Mouse (Mus musculus): Measurements from ENCODE around the gene Prmt7.
A peak's percentile ranks its signal among the peaks of the same experiment; 100 is the strongest.
"Not testable (repeated sequence)": the region's sequence is repeated elsewhere in the genome, so short reads cannot be mapped to it uniquely, and the experiment has no call there.

Gene Prmt7

DNA sequence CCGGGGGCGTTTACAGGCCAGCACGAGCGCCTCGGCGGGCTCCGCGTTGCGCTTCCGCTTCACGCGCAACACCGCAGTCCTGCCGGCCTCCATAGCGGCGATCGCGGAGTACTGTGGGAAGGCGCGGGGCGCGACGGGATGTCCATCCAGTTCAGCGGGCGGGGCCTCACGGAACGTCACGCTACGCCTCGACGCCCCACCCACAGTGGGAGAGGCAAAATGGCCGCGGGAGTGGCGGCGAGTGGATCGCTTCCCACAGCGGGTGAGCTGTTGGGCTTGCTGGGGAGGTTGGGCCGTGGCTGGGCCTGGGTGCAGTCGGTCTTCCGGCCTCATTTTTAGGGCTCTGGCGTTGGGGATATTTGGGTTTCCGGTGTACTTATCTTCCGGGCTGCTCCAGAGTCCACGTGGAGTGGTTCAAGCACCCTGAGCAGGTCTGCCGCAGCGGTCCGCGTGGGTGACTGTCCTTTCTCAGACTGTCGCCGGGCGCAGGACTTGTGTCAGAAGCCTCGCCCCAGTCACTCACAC is at the start of gene Prmt7, which contains the start of gene Slc7a6os:
TSS of gene Prmt7 (plus strand) at position 116 of the 525 bp plus-strand sequence.
TSS of gene Slc7a6os (minus strand) at position 115 of the 525 bp plus-strand sequence.
- DNase-seq (ENCODE audit: low spot score in 2 of 2): peak; percentile 90 to 91

DNA sequence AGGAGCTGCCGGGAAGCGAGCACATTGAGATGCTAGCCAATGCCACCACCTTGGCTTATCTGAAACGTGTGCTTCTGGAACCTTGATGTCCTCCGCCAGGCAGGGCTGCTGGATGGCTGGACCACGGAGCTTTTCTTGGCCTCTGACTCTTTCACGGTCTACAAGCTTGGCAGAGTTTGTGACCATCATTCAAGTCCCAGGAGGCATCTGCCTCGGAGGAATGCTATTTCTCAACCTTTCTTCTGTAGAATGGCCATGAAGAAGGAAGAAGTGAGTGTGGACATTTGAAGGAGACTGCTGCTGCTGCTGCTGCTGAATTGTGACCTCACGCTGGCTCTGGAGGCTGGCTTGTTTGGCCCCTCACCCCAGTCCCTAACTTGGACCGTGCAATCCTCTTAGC is 47.5 kb upstream of the Prmt7 start:
- DNase-seq (ENCODE audit: low spot score in 2 of 2): no peak

- DNase-seq (ENCODE audit: low spot score in 2 of 2): peak; percentile 32 to 79
Observed at GRCm38 (mm10) chr8:106165460-106165859, 45.3 kb upstream of the Prmt7 start.

DNA sequence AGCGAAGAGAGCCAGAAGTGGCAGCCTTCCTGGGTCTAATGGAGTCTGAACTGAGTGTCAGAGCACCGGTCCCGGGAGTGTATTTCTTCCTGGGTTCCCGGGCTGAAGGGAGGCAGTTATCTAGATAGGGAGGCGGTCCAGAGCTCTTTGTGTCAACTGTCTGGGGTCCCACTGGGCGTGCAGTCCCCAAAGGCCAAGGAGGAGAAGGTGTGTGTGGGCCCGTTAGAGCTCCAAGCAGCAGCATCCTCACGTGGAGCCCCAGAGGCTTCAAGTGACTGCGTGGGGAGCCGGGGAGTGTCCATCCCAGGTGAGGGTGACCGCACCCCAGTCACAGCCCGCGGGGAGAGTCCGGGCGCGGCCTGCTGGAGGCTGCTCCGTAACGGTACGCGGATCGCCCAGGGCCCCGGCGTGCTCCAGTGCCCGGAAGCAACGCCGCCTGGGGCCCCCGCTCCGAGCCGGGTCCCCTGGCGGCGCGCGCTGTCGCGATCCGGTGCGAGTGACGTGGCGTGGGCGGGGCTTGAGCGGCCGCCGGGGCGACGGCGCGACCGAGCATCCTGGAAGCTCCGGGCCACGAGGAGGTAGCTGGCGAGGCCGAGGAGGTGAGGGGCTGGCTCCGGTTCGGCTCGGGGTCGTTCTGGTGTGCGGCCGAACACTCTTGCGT is 42.2 kb upstream of the Prmt7 start, which contains the start of gene Slc7a6:
TSS of gene Slc7a6 (plus strand) at position 502 of the 661 bp plus-strand sequence.
- peak; percentile 82 to 96 for DNase-seq (ENCODE audit: low spot score in 2 of 2)

DNA sequence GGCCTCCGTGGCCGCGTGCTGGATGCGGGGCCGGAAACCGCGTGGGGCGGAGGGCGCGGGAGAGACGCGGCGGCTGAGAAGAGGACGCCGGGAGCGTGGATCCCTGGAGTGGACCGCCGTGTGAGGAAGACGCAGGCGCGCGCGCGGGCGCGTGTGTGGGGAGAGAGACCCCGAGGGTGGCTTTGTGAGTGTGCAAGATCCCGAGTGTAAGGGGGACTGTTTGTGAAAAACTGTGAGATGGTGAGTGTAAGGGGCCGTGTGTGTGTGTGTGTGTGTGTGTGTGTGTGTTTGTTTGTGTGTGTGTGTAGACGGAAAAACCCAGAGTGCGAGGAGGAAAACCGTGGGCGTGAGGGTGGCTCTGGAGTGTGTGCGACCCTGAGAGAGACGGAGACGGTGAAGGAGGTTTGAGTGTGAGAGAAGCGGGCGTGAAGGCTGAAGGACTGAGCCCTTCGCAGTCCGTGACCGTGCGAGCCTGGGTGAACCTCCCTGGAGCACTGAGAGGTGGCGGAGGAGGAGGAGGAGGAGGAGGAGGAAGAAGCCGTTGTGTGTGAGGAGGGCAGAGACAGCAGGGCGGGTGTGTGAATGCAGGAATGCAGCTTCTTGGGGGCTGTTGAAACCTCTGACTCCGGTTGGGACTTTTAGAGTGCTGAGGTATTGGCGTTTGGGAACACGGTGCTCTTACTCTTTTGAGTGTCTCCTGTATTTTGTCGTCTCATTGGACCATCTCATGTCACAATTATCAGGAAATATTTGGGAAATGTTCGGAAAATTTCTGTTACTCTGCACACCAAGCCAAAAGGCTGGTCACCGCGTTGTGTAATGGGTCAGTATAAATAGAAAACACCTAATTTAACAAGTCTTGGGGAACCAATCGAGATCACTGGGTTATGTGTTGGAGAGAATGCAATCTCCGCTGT is 41.5 kb upstream of the Prmt7 start:
- DNase-seq (ENCODE audit: low spot score in 2 of 2): peak; percentile 39

DNA sequence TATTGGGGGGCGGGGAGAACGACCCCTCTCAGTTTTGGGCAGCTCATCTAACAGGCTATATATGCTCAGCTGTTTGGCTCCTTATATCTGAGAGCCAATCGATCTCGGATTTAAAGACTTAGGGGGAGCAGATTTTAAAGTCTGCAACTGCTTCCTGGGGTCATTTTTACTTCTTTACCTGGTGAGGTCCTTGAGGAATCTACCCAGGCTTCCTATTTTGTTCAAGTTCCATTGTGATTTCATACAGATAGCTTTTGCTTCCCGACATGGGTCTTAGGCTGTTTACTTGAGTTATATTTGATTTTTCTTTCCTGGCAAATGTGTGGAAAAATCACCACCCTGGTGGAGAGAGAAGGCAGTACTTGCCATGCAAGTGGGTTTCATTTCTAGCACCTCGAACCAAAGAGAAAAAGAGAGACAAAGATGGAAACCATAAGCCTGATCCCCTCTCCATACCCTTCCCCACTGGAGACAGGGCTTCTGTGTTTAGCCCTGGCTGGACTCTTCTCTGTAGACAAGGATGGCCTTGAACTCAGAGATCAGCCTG is 40.7 kb upstream of the Prmt7 start:
- DNase-seq (ENCODE audit: low spot score in 2 of 2): no peak

DNA sequence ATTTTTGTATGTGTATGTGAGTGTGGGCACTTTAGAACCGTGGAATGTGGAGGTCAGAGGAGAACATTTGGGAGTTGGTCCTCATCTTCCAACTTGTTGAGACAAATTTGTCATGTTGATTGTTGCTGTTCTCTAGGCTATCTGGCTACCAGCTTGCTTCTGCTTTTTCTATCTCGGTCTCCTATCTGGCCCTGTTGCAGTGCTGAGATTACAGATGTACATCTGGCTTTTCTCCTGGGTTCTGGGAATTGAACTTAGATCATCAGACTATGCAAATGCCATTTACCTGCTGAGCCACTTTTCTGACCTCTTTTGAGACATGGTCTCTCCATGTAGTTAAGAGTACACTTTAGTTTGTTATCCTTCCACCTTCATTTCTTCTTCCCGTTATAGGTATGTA is 37.2 kb upstream of the Prmt7 start:
- no peak for DNase-seq (ENCODE audit: low spot score in 2 of 2)

DNA sequence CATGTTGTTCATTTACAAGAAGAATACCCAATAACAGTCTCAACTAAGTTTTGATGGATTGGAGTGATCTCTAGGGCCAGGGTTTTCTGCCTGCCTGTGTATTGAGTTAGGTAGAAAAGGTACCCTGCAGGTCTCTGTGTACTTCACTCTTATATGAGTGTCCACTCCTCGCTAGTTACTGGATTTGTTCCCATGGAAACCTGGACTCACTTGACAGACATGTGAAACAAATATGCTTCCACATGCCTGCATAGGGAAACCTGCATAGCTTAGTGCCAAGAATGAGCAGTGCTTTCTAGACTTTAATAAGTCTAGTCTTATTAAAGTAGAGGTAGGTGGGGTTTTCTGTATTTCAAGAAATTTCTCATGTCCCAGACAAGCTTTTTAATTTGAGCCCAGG is 33.8 kb upstream of the Prmt7 start:
- DNase-seq (ENCODE audit: low spot score in 2 of 2): no peak

- DNase-seq (ENCODE audit: low spot score in 2 of 2): no peak
Observed at GRCm38 (mm10) chr8:106177594-106177993, 33.1 kb upstream of the Prmt7 start.

GRCm38 (mm10) chr8:106178428-106178827 is 32.3 kb upstream of the Prmt7 start:
- no peak for DNase-seq (ENCODE audit: low spot score in 2 of 2)

DNA sequence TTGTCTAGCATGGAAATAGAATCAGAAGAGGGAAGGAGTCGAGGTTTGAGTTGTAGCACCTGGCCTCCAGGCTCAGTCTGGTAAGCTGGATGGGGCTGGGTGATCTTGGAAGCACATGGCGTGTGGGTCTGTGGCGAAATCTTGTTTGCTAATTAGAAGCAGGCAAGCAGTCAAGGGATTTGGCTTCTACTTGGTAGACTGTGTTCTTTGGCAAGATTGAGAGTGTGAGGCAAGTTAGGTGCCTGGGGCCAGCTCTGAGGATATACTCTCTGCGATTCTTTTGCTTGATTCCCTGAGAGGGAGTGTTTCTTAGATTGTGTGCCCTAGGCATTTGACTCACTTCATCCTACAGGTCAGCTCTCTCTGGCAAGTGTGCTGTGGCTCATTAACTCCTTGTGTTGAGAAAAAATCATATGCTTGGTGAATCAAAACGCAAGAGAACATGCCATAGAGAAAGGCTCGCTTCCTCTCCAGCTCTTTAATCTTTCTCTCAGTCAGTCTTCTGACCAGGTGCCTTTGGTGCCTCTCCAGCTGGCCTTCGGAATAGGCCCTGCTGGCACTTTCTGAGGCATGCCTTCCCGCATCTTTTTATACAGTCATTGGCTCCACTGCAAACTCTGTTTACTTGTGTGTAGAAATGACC is 25.0 kb upstream of the Prmt7 start:
- no peak for DNase-seq (ENCODE audit: low spot score in 2 of 2)

DNA sequence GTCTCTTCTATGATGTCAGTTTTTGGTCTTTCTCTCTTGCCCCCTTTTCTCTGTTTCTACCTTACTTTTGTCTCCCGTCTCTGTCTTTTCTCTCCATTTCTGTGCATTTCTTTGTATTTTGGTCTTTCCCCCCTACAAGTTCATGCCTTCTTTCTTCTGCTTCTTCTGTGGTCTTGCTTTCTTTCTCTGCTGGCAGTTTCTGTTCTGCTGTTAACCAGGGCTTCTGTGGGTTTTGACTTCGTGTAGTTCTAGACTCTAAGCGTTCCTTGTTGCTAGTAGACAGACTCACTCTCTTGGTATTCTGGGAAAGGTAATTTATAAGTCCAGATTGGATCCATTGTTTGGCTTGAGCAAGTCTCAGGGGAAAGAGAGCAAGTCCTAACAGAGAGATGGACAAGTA is 24.3 kb upstream of the Prmt7 start:
- no peak for DNase-seq (ENCODE audit: low spot score in 2 of 2)

DNA sequence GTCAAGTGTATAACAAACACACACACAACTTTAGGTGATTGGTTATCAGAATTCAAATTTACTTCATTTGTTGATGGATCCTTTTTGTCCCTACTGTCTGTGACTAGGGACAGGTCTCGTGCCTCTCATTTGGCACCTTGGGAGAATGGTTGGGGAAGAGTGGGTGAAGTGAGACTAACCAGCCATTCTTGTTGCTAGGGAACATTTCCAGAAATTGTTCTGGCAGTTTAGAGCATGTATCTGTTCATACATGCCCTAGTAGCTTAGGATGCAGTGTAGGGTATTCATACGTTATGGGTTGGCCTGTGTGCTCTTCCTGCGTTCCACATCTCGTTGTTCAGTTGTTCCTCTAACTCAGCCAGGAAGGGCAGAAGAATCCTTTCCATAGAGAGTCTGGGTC is 21.6 kb upstream of the Prmt7 start:
- no peak for DNase-seq (ENCODE audit: low spot score in 2 of 2)

DNA sequence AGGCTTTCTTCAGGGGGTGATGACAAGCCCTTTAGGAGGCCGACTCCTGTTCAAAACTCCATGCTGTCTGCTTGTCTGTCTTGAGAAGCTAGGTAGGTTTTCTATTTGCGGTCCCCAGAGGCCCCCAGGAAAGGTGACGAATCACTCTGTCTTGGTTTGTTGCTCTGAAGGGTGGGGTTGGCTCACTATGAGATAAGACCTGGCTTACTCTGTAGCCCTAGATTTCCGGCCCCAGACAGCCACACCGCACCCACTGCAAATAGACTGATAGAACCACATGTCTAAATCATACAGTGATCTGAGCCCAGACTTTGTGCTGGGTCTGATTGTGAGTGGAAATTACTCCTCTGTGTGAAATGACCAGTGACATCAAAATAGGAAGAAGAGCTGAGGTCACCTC is 19.1 kb upstream of the Prmt7 start:
- DNase-seq (ENCODE audit: low spot score in 2 of 2): no peak

DNA sequence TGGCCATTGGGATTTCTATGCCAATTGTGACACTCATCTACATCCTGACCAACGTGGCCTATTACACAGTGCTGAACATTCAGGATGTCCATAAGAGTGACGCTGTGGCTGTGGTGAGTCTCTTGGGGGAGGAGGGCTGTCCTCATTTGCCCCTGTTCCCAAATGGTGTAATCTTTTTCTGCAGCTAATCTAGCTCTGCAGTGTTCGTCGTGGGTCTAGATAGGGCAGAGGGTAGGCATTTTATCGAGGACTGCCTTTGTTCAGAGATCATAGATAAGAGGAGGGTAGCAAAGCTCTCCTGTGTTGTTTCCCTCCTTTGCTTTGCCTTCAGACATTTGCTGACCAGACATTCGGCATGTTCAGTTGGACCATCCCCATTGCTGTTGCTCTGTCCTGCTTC is 17.6 kb upstream of the Prmt7 start:
- DNase-seq (ENCODE audit: low spot score in 2 of 2): no peak

DNA sequence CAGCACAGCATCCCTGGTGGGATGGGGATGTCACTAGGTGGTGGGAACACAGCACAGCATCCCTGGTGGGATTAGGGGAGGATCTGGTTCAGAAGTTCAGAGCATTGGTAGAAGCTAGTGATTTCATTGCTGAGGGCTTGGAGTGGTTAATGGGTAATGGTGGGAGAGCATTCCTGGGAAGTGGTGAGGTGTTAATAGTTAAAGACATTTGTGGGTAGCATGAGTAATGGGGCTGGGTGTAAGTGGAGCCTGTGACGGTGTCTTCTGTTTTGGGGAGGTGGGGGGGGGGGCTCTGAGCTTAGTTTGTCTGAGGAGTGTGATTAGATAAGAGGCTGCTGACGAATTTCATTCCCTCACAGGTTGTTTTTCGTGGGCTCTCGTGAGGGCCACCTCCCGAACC is 16.7 kb upstream of the Prmt7 start:
- no peak for DNase-seq (ENCODE audit: low spot score in 2 of 2)

GRCm38 (mm10) chr8:106198741-106199140 is 12.0 kb upstream of the Prmt7 start:
- peak; percentile 17 to 41 for DNase-seq (ENCODE audit: low spot score in 2 of 2)

DNA sequence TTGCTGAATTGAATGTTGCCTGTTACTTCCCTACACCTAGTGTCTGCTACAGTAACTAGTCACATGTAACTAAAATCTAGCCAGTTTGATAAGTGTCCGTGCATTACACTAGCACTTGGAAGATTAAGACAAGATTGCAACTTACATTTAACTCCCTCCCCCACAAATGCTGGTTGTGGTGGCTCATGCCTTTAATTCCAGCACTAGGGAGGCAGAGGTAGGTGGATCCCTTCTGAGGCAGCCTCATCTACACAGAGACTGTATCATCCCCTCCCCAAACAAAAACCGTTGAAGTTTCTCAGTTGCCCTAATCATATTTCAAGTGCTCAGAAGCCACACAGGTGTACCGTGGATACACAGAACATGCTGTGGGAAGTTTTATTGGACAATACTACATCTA is 11.1 kb upstream of the Prmt7 start:
- DNase-seq (ENCODE audit: low spot score in 2 of 2): not testable (repeated sequence)

DNA sequence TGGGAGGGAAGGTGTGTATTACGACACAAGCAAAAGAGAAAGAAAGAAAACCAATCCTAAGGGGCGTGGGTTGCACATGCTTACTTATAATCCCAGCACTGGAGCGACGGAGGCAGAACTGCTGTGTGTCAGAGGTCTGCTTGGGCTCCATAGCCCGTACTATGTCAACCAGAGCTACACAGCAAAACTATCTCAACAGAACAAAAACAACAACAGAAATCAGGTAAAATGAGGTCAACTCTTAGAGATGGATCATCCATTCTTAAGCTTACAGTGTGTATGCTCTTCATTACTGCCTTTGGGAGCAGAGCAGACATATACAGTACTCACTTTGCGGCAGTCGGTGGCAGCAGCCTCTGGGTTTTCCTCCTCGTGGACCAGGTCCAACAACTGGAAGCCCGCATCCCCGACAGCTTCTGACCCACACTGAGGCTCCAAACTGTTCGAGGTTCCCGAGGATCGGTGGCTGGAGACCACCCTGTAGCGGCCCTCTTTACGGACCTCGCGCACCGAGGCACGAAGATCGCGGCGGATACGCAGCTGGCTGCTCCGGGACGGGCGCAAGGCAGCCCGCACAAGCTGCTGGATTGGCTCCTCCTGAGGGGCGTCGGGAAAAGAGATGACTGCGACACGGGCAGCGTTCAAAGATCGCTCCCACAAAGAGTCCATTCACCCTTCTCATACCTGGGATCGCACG is 553 bp upstream of the Prmt7 start:
- DNase-seq (ENCODE audit: low spot score in 2 of 2): no peak

GRCm38 (mm10) chr8:106211421-106211820 is 685 bp downstream of the Prmt7 start:
- DNase-seq (ENCODE audit: low spot score in 2 of 2): no peak

- no peak for DNase-seq (ENCODE audit: low spot score in 2 of 2)
Observed at GRCm38 (mm10) chr8:106213959-106214358, 3.2 kb downstream of the Prmt7 start.
